Mouse (Mus musculus) cerebellum, adult 2 months (tissue): ENCODE data around the gene Fndc3b. TPM values are rescaled to one million over a fixed set of nuclear protein-coding genes. Genes with fewer than 3 reads are reported as not detected.

Experiments
- DNase-seq, 2 experiments: peaks; one replicate each; pipeline ENCODE4 v3.0.0; 2021
- H3K27ac ChIP-seq: fragments of 200-500 bp; 2 replicates; pipeline ENCODE4 v1.5.1; 2012; ENCODE audit warnings: low read length, control low read depth, inconsistent platforms; ENCODE audit not compliant: insufficient read depth
- H3K27me3 ChIP-seq: fragments of 200-500 bp; 2 replicates; pipeline ENCODE4 v1.6.1; 2012; ENCODE audit warnings: inconsistent platforms, mild to moderate bottlenecking, low read length, moderate library complexity; ENCODE audit not compliant: control insufficient read depth, insufficient read depth
- H3K4me1 ChIP-seq: fragments of 200-500 bp; 2 replicates; pipeline ENCODE4 v1.6.1; 2011; ENCODE audit warnings: low read length; ENCODE audit not compliant: control insufficient read depth, insufficient read depth
- H3K4me3 ChIP-seq: fragments of 200-500 bp; replicated peaks from 2 replicates; pipeline ENCODE3; 2011; ENCODE audit warnings: mild to moderate bottlenecking, low read depth, low read length, control low read depth; ENCODE audit not compliant: insufficient read depth
- CTCF ChIP-seq: fragments of 200-500 bp; IDR thresholded peaks from 2 replicates; pipeline ENCODE4 v1.5.1; 2011; ENCODE audit warnings: low read depth, mild to moderate bottlenecking, control low read depth, low read length, moderate library complexity, borderline replicate concordance; ENCODE audit not compliant: insufficient read depth
- POLR2A ChIP-seq: fragments of 200-500 bp; IDR thresholded peaks from 2 replicates; pipeline ENCODE4 v1.6.1; 2011; ENCODE audit warnings: low read length, control low read depth, borderline replicate concordance; ENCODE audit not compliant: insufficient read depth
- WGBS: fragments of 180-500 bp; shearing (Covaris S2); methylation state at CpG from one replicate; pipeline ENCODE4 v1.1.7; 2018; 5-methylcytosine and 5-hydroxymethylcytosine counted together
- polyA plus RNA-seq: library from polyadenylated mRNA; depleted of rRNA; stranded (reverse); fragments of >200 nt; gene quantifications from 2 replicates; pipeline ENCODE4 v1.2.3, GENCODE M21; 2012

Gene Fndc3b
- polyA plus RNA-seq, 1 experiment, result 4.1 TPM

DNA sequence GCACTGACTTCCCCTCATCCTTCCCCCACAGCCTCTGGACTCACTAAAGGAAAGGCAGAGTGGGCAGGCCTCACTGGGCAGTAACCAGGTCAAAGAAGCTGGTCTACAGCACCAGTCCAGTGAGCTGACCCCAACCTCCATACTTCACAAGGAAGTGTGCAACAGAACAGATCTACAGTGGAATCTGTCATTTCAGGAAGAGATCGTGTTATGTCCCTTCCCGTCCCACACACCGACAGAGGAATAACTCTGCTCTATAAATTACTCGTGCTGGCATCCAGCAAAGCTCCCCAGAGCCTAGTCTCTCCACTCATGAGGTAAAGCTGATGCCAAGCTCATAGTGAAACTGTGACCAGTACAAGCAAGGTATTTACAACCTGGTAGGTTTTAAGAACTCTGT lies 27.7 kb downstream of the Fndc3b start:
- no peak for TF ChIP-seq CTCF
- TF ChIP-seq POLR2A, result no peak
- Histone ChIP-seq H3K4me1 (peaks cover 7% of the 10 kb centered on the region; the same call in 1 of the 2 replicates), H3K27ac (no peak overlapping the region), H3K27me3 (no peaks in the 10 kb centered on the region), H3K4me3 (no peak overlapping the region)
- DNase-seq, result no peak
- WGBS, result 79% methylated on average over 4 of the region's 4 CpGs

DNA sequence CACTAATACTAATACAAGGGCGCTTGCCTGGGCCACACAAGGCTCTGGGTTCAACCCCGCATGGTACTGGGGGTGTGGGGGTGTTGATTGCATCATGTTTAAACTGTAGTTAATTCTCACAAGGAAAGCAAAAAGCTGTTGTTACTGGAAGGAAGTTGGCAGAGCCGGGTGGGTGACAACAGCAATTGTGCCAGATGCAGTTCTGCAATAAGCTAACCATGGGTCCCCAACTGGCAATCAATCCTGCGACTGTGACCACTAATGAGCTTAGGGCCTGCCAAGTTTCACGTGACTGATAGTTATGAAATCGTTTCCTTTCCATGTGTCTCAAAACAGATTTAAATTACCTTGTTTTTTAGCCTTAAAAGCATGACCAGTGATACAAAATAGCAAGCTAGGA lies 33.5 kb downstream of the Fndc3b start:
- H3K4me1 ChIP-seq, result no peaks in the 10 kb centered on the region
- H3K4me3 ChIP-seq, result no peak overlapping the region
- H3K27me3 ChIP-seq, result no peaks in the 10 kb centered on the region
- WGBS, result 68% methylated on average over 6 of the region's 6 CpGs
- TF ChIP-seq CTCF (no peak), POLR2A (no peak)
- no peak for DNase-seq
- no peak overlapping the region for H3K27ac ChIP-seq

DNA sequence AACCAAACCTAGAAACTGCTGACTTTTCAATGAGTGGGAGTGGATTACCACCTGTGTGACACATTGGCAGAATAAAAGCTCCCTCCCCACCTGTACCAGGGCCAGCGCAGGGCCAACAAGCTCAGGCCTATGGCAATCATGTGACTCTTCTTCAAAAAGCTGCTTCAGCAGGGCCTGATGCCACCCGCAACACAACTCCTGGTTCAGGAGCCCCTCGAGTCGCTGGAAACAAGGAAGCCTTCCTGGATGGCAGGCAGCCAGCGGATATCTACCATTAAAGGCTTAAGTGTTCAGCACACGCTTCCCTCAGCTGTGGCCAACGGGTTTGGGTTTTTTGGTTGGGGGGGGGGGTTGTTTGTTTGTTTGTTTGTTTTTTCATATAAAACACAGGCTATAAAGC lies 37.4 kb downstream of the Fndc3b start:
- WGBS, result 78% methylated on average over 7 of the region's 7 CpGs
- Histone ChIP-seq H3K4me3 (no peak overlapping the region), H3K27ac (no peak overlapping the region), H3K27me3 (no peaks in the 10 kb centered on the region), H3K4me1 (peaks cover 7% of the 10 kb centered on the region)
- DNase-seq, result no peak
- TF ChIP-seq CTCF (no peak), POLR2A (no peak)

DNA sequence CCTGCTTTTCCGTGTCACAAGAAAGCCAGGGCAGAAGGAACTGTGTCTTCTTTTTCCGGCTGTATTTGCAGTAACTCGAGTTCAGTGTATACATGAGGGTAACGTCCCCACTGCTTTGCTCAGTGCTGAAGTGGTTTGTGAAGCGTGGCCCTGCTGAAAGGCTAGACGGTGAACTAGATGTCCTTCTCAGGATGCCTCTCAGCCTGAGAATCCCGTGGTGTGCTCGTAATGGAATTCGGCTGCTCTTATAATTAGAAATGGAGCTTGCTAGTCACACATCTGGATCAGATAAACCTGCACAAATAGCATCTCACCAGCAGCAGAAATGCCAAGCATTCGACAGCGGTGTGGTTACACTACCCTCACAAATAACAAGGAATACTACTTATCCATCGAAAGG lies 40.7 kb downstream of the Fndc3b start:
- TF ChIP-seq CTCF, result no peak
- no peak for TF ChIP-seq POLR2A
- H3K4me3 ChIP-seq, result no peak overlapping the region
- no peaks in the 10 kb centered on the region for H3K27me3 ChIP-seq
- WGBS, result 88% methylated on average over 12 of the region's 12 CpGs
- no peak overlapping the region for H3K27ac ChIP-seq
- H3K4me1 ChIP-seq, result peaks cover 7% of the 10 kb centered on the region
- DNase-seq, result no peak

DNA sequence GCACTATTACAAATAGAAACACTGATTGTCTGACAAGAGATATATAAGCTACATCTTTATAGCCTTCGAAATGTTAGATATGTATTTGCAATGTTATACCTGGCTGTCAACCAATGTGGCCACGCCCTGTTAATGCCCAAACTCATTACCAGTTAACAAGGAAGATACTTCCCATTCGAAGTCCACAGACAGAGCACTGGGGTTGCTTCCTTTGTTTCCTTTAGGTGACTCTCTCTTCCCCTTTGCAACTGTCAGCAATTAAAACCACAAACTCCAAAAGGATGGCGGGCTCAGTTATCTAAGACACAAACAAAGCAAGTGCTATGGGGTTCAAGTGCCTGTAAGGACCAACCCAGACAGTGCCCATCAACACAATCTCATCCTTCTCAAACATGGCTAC lies 43.8 kb downstream of the Fndc3b start:
- Histone ChIP-seq H3K4me1 (peaks cover 7% of the 10 kb centered on the region), H3K27me3 (no peaks in the 10 kb centered on the region), H3K4me3 (no peak overlapping the region), H3K27ac (no peak overlapping the region)
- DNase-seq, result no peak
- WGBS, result 94% methylated on average over 4 of the region's 4 CpGs
- TF ChIP-seq POLR2A (no peak), CTCF (no peak)

DNA sequence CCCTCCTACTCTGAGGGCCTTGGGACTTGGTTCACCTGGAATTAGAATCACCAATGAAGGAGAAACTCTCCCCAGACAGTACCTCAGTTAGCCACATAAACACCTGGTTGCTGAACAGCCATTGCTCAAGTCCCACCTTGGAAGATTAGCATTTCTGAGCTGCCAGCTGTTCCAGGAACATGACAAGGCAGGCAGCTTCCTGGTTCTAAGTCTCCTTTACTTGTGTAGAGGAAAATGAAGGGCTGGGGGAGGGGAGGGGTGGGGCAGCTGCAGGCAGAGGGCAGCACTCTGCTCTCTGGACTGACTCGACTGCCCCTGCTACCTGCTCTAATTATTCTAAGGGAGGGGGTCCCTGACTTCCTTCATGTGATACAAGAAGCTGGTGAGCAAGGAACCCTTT lies 45.8 kb downstream of the Fndc3b start:
- Histone ChIP-seq H3K27me3 (no peaks in the 10 kb centered on the region), H3K27ac (no peak overlapping the region), H3K4me3 (no peak overlapping the region), H3K4me1 (no peaks in the 10 kb centered on the region)
- WGBS, result 46% methylated on average over 1 of the region's 1 CpGs
- TF ChIP-seq CTCF (no peak), POLR2A (no peak)
- DNase-seq, result no peak

DNA sequence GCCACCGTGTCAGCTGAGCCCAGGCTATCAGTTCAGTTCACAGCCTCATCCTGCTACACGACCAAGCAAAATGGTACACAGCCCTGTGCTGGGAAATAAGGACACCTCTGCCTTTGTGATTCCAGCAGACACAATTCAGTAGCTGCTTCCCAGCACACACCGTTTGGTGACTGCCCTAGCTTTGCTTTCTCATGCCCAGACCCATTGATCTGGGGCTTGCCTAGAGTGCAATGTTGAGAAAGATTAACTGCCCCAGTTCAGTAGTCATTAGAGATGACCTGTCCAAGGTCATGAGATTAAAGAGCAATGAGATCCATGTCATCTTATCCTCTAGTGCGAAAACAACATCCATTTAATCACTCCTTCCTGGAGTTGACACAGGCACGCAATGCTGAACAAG lies 47.9 kb downstream of the Fndc3b start:
- DNase-seq, result no peak
- H3K27ac ChIP-seq, result no peak overlapping the region
- TF ChIP-seq POLR2A, result no peak
- TF ChIP-seq CTCF, result no peak
- H3K4me3 ChIP-seq, result no peak overlapping the region
- no peaks in the 10 kb centered on the region for H3K4me1 ChIP-seq
- WGBS, result 93% methylated on average over 5 of the region's 5 CpGs
- no peaks in the 10 kb centered on the region for H3K27me3 ChIP-seq

DNA sequence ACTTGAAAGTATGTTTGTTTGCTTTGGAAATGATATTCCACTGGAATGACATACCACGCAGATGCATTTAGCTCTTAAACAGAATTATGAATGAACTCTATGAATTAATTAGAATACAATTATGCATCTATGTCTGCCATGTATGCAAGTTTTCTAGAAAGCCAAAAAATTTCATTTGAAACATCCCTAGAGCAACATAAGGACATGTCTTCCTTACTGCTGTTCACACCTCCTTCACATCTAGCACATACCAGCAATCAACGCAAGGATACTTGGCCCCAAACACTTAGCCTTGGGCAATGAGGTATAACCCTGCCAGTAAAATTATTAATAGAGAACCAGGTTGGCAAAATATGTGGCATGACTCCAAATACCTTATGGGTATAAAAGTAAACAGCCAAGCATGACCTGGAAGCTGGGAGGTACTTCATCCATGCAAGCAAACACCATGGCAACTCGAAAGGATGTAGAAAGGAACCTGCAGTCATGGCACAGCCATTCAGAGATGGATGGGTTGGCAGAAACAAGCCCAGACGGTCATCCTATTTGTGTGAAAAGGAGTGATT lies 52.8 kb downstream of the Fndc3b start:
- Histone ChIP-seq H3K27me3 (no peaks in the 10 kb centered on the region), H3K27ac (no peak overlapping the region), H3K4me1 (no peaks in the 10 kb centered on the region; the same call in 1 of the 2 replicates), H3K4me3 (no peak overlapping the region)
- no peak for DNase-seq
- no peak for TF ChIP-seq CTCF
- TF ChIP-seq POLR2A, result no peak
- 68% methylated on average over 4 of the region's 4 CpGs for WGBS
